Mouse (Mus musculus) testis, adult 2 months (tissue): Measurements from ENCODE around the gene Zfp189. TPM values are rescaled to one million over a fixed set of nuclear protein-coding genes. Genes with fewer than 3 reads are reported as not detected.

ENCODE experiments used
- H3K27ac ChIP-seq: fragments of 200-500 bp; 2 replicates; pipeline ENCODE4 v1.5.1; 2012; ENCODE audit warnings: low read depth, low read length; ENCODE audit not compliant: control insufficient read depth, insufficient read depth
- H3K27me3 ChIP-seq: fragments of 200-500 bp; 2 replicates; pipeline ENCODE4 v1.6.1; 2012; ENCODE audit warnings: mild to moderate bottlenecking, low read length, moderate library complexity; ENCODE audit not compliant: control insufficient read depth, insufficient read depth
- H3K36me3 ChIP-seq: fragments of 200-500 bp; 2 replicates; pipeline ENCODE4 v1.6.1; 2012; ENCODE audit warnings: mild to moderate bottlenecking, low read length; ENCODE audit not compliant: control insufficient read depth, insufficient read depth
- H3K4me1 ChIP-seq: fragments of 200-500 bp; 2 replicates; pipeline ENCODE4 v1.6.1; 2012; ENCODE audit warnings: low read length; ENCODE audit not compliant: control insufficient read depth, insufficient read depth
- H3K4me3 ChIP-seq: fragments of 200-500 bp; 2 replicates; pipeline ENCODE4 v1.5.1; 2012; ENCODE audit warnings: low read depth, mild to moderate bottlenecking, low read length, moderate library complexity, mixed read lengths; ENCODE audit not compliant: control insufficient read depth
- CTCF ChIP-seq: fragments of 200-500 bp; IDR thresholded peaks from 2 replicates; pipeline ENCODE4 v1.5.1; 2012; ENCODE audit warnings: low read depth, mild to moderate bottlenecking, inconsistent platforms, low read length, moderate library complexity; ENCODE audit not compliant: control insufficient read depth, insufficient read depth, insufficient replicate concordance
- POLR2A ChIP-seq: fragments of 200-500 bp; IDR thresholded peaks from 2 replicates; pipeline ENCODE4 v1.6.1; 2012; ENCODE audit warnings: low read depth, mild to moderate bottlenecking, inconsistent platforms, low read length, moderate library complexity; ENCODE audit not compliant: control insufficient read depth
- polyA plus RNA-seq: library from polyadenylated mRNA; depleted of rRNA; stranded (reverse); fragments of >200 nt; gene quantifications from 2 replicates; pipeline ENCODE4 v1.2.3, GENCODE M21; 2012; rRNA removed

Zfp189 gene
- polyA plus RNA-seq, 1 experiment, result 4.9 TPM

GRCm38 (mm10) chr4:49557375-49557774 is 36.4 kb downstream of the Zfp189 start:
- no peak overlapping the region for H3K4me3 ChIP-seq
- no peaks in the 10 kb centered on the region for H3K27me3 ChIP-seq
- H3K27ac ChIP-seq, result no peak overlapping the region
- 0 out of 2 replicates have a peak, but pooled peaks cover 3% of the 10 kb centered on the region for H3K4me1 ChIP-seq
- no peaks in the 10 kb centered on the region for H3K36me3 ChIP-seq
- no peak for TF ChIP-seq POLR2A
- TF ChIP-seq CTCF, result no peak

GRCm38 (mm10) chr4:49558181-49558580 is 37.2 kb downstream of the Zfp189 start:
- Histone ChIP-seq H3K27ac (no peak overlapping the region), H3K4me1 (0 out of 2 replicates have a peak, but pooled peaks cover 3% of the 10 kb centered on the region), H3K27me3 (no peaks in the 10 kb centered on the region), H3K4me3 (no peak overlapping the region), H3K36me3 (no peaks in the 10 kb centered on the region)
- no peak for TF ChIP-seq POLR2A
- TF ChIP-seq CTCF, result no peak

GRCm38 (mm10) chr4:49559915-49560772 is 39.2 kb downstream of the Zfp189 start:
- Histone ChIP-seq H3K4me1 (0 out of 2 replicates have a peak, but pooled peaks cover 3% of the 10 kb centered on the region), H3K4me3 (no peak overlapping the region), H3K27me3 (no peaks in the 10 kb centered on the region), H3K36me3 (no peaks in the 10 kb centered on the region), H3K27ac (no peak overlapping the region)
- TF ChIP-seq CTCF (no peak), POLR2A (no peak)

GRCm38 (mm10) chr4:49567613-49568012 is 46.6 kb downstream of the Zfp189 start:
- Histone ChIP-seq H3K27ac (no peak overlapping the region), H3K4me1 (no peaks in the 10 kb centered on the region), H3K27me3 (no peaks in the 10 kb centered on the region), H3K36me3 (no peaks in the 10 kb centered on the region), H3K4me3 (no peak overlapping the region)
- TF ChIP-seq POLR2A, result no peak
- peak; percentile 24; the same call in 1 of the 2 replicates for TF ChIP-seq CTCF

- Histone ChIP-seq H3K27ac (no peak overlapping the region), H3K4me3 (no peak overlapping the region), H3K27me3 (no peaks in the 10 kb centered on the region), H3K4me1 (no peaks in the 10 kb centered on the region), H3K36me3 (no peaks in the 10 kb centered on the region)
- no peak for TF ChIP-seq CTCF
- TF ChIP-seq POLR2A, result no peak
Measured at GRCm38 (mm10) chr4:49572194-49572593, 51.2 kb downstream of the Zfp189 start.

Other genes with a start within 250 kb of the Zfp189 start
- gene Acnat2, start 113.0 kb upstream of the Zfp189 start, polyA plus RNA-seq, result 0.15 and 0.17 TPM in 2 replicates
- gene Acnat1, start 47.3 kb upstream of the Zfp189 start, polyA plus RNA-seq, result 0.34 TPM in 1 of 2 replicates, not detected in the other
- gene Baat, start 14.6 kb upstream of the Zfp189 start, polyA plus RNA-seq, result not detected in 2 replicates
- gene Mrpl50, start 83 bp upstream of the Zfp189 start, polyA plus RNA-seq, result 2.3 and 3.0 TPM in 2 replicates
- 0.10 and 0.25 TPM in 2 replicates for gene Aldob, start 28.4 kb downstream of the Zfp189 start, polyA plus RNA-seq
- gene Tmem246, start 76.7 kb downstream of the Zfp189 start, polyA plus RNA-seq, result 69.1 and 104 TPM in 2 replicates
- gene Rnf20, start 110.8 kb downstream of the Zfp189 start, polyA plus RNA-seq, result 9.5 and 11.7 TPM in 2 replicates
- gene Ppp3r2, start 160.8 kb downstream of the Zfp189 start, polyA plus RNA-seq, result 135 and 153 TPM in 2 replicates